Mouse (Mus musculus) forebrain, embryonic 13.5 days (tissue): ENCODE data around the gene Cyb561. TPM values are rescaled to one million over a fixed set of nuclear protein-coding genes. Genes with fewer than 3 reads are reported as not detected.

ENCODE experiments used
- ATAC-seq: fragments of 200-750 bp; cut with Nextera tagmentation; 2 replicates; pipeline ENCODE4 v1.8.0; 2017
- H3K27ac ChIP-seq: fragments of 300-500 bp; sonication (generic); 2 replicates; pipeline ENCODE4 v1.5.1; 2015; ENCODE audit warnings: inconsistent platforms, mild to moderate bottlenecking, moderate library complexity
- H3K27me3 ChIP-seq: fragments of 300-500 bp; sonication (generic); 2 replicates; pipeline ENCODE4 v1.6.1; 2015; ENCODE audit warnings: mild to moderate bottlenecking, inconsistent platforms
- H3K36me3 ChIP-seq: fragments of 300-500 bp; sonication (generic); 2 replicates; pipeline ENCODE4 v1.6.1; 2015; ENCODE audit warnings: mild to moderate bottlenecking, inconsistent platforms; ENCODE audit not compliant: poor library complexity, severe bottlenecking
- H3K4me1 ChIP-seq: fragments of 300-500 bp; sonication (generic); 2 replicates; pipeline ENCODE4 v1.6.1; 2015; ENCODE audit warnings: inconsistent platforms
- H3K4me2 ChIP-seq: fragments of 300-500 bp; sonication (generic); 2 replicates; pipeline ENCODE4 v1.6.1; 2015; ENCODE audit warnings: inconsistent platforms, mild to moderate bottlenecking, moderate library complexity
- H3K4me3 ChIP-seq: fragments of 300-500 bp; sonication (generic); 2 replicates; pipeline ENCODE4 v1.5.1; 2015; ENCODE audit warnings: mild to moderate bottlenecking, inconsistent platforms
- H3K9ac ChIP-seq: fragments of 300-500 bp; sonication (generic); 2 replicates; pipeline ENCODE4 v1.6.1; 2015; ENCODE audit warnings: mild to moderate bottlenecking, inconsistent platforms
- H3K9me3 ChIP-seq: fragments of 300-500 bp; sonication (generic); replicated peaks from 2 replicates; pipeline ENCODE4 v1.6.1; 2016; ENCODE audit warnings: inconsistent platforms
- WGBS: fragments of 180-500 bp; shearing (Covaris S2); methylation state at CpG from one replicate; pipeline ENCODE4 v1.1.7; 2015; 5-methylcytosine and 5-hydroxymethylcytosine counted together
- polyA plus RNA-seq: library from polyadenylated mRNA; unstranded; fragments of >200 nt; fragmentation: Nextera tagmentation; extraction: Ambion mirVana; gene quantifications from 2 replicates; pipeline ENCODE4 v1.2.1, GENCODE M21; 2015

The Cyb561 gene
- polyA plus RNA-seq, 1 experiment from 2014 or later, result 17.2 TPM

- no peak overlapping the region for H3K9ac ChIP-seq
- no peak overlapping the region for H3K4me3 ChIP-seq
- H3K27me3 ChIP-seq, result 0 out of 2 replicates have a peak, but pooled peaks cover 3% of the 10 kb centered on the region
- no peak overlapping the region for H3K4me2 ChIP-seq
- no peaks in the 10 kb centered on the region for H3K9me3 ChIP-seq
- WGBS, result 81% methylated on average over 4 of the region's 4 CpGs
- no peak for ATAC-seq
- H3K4me1 ChIP-seq, result no peaks in the 10 kb centered on the region
- no peaks in the 10 kb centered on the region for H3K36me3 ChIP-seq
- no peak overlapping the region for H3K27ac ChIP-seq
Observed at GRCm38 (mm10) chr11:105950519-105950918, 2.6 kb downstream of the Cyb561 start.

GRCm38 (mm10) chr11:105948255-105948654, 4.9 kb downstream of the Cyb561 start:
- peaks cover 11% of the 10 kb centered on the region for H3K4me1 ChIP-seq
- H3K4me2 ChIP-seq, result no peak overlapping the region
- no peak overlapping the region for H3K27ac ChIP-seq
- H3K9me3 ChIP-seq, result no peaks in the 10 kb centered on the region
- no peak overlapping the region for H3K9ac ChIP-seq
- no peak overlapping the region for H3K4me3 ChIP-seq
- ATAC-seq, result no peak
- WGBS, result 72% methylated on average over 2 of the region's 2 CpGs
- 0 out of 2 replicates have a peak, but pooled peaks cover 8% of the 10 kb centered on the region for H3K27me3 ChIP-seq
- H3K36me3 ChIP-seq, result no peaks in the 10 kb centered on the region

- 0 out of 2 replicates have a peak, but pooled peaks cover 8% of the 10 kb centered on the region for H3K27me3 ChIP-seq
- no peak overlapping the region for H3K4me2 ChIP-seq
- H3K36me3 ChIP-seq, result no peaks in the 10 kb centered on the region
- H3K27ac ChIP-seq, result no peak overlapping the region
- H3K4me1 ChIP-seq, result peaks cover 17% of the 10 kb centered on the region
- 59% methylated on average over 11 of the region's 11 CpGs for WGBS
- H3K4me3 ChIP-seq, result no peak overlapping the region
- no peaks in the 10 kb centered on the region for H3K9me3 ChIP-seq
- no peak for ATAC-seq
- H3K9ac ChIP-seq, result no peak overlapping the region
Observed at GRCm38 (mm10) chr11:105946694-105947154, 6.4 kb downstream of the Cyb561 start.

- Histone ChIP-seq H3K9ac (no peak overlapping the region; the same call in 1 of the 2 replicates), H3K9me3 (no peaks in the 10 kb centered on the region), H3K4me2 (peak overlapping the region; percentile 94), H3K36me3 (no peaks in the 10 kb centered on the region), H3K4me3 (peak overlapping the region; percentile 62), H3K27me3 (0 out of 2 replicates have a peak, but pooled peaks cover 8% of the 10 kb centered on the region), H3K27ac (no peak overlapping the region), H3K4me1 (peaks cover 17% of the 10 kb centered on the region)
- 73% methylated on average over 16 of the region's 16 CpGs for whole genome bisulfite sequencing
- ATAC-seq, result no peak
Observed at GRCm38 (mm10) chr11:105944770-105945672, 8.1 kb downstream of the Cyb561 start.

GRCm38 (mm10) chr11:105944126-105944621, 9.0 kb downstream of the Cyb561 start:
- Histone ChIP-seq H3K4me1 (peaks cover 17% of the 10 kb centered on the region), H3K27ac (no peak overlapping the region), H3K9me3 (no peaks in the 10 kb centered on the region), H3K4me3 (peak overlapping the region; percentile 62), H3K27me3 (0 out of 2 replicates have a peak, but pooled peaks cover 8% of the 10 kb centered on the region), H3K36me3 (no peaks in the 10 kb centered on the region), H3K4me2 (peak overlapping the region; percentile 94), H3K9ac (peak overlapping the region; percentile 74)
- ATAC-seq, result peak; percentile 78
- WGBS, result under 1% methylated on average over 59 of the region's 59 CpGs

GRCm38 (mm10) chr11:105943133-105944102, 9.7 kb downstream of the Cyb561 start:
- Histone ChIP-seq H3K4me3 (peak overlapping the region; percentile 62), H3K4me2 (peak overlapping the region; percentile 94), H3K27me3 (0 out of 2 replicates have a peak, but pooled peaks cover 8% of the 10 kb centered on the region), H3K9me3 (no peaks in the 10 kb centered on the region), H3K9ac (peak overlapping the region; percentile 74), H3K4me1 (peaks cover 22% of the 10 kb centered on the region), H3K36me3 (no peaks in the 10 kb centered on the region), H3K27ac (no peak overlapping the region)
- 6% methylated on average over 47 of the region's 47 CpGs for WGBS
- ATAC-seq, result no peak; the same call in none of the 2 replicates

GRCm38 (mm10) chr11:105941973-105942372, 11.2 kb downstream of the Cyb561 start:
- Histone ChIP-seq H3K4me1 (peaks cover 22% of the 10 kb centered on the region), H3K27ac (no peak overlapping the region), H3K36me3 (no peaks in the 10 kb centered on the region), H3K27me3 (0 out of 2 replicates have a peak, but pooled peaks cover 8% of the 10 kb centered on the region), H3K4me3 (no peak overlapping the region), H3K9me3 (no peaks in the 10 kb centered on the region), H3K9ac (no peak overlapping the region), H3K4me2 (no peak overlapping the region)
- ATAC-seq, result no peak
- 65% methylated on average over 8 of the region's 8 CpGs for WGBS

- no peak overlapping the region for H3K27ac ChIP-seq
- H3K36me3 ChIP-seq, result no peaks in the 10 kb centered on the region
- H3K9ac ChIP-seq, result no peak overlapping the region
- no peak overlapping the region for H3K4me3 ChIP-seq
- peaks cover 15% of the 10 kb centered on the region for H3K4me1 ChIP-seq
- H3K4me2 ChIP-seq, result no peak overlapping the region
- no peaks in the 10 kb centered on the region for H3K27me3 ChIP-seq
- ATAC-seq, result 0 out of 2 replicates have a peak, but pooled peaks have one; percentile 16
- no peaks in the 10 kb centered on the region for H3K9me3 ChIP-seq
- 42% methylated on average over 9 of the region's 9 CpGs for WGBS
Observed at GRCm38 (mm10) chr11:105938771-105939170, 14.4 kb downstream of the Cyb561 start.

- WGBS, result 93% methylated on average over 3 of the region's 3 CpGs
Observed at GRCm38 (mm10) chr11:105936974-105937373, 16.2 kb downstream of the Cyb561 start.

GRCm38 (mm10) chr11:105936200-105936599, 16.9 kb downstream of the Cyb561 start:
- H3K27ac ChIP-seq, result no peak overlapping the region
- H3K9me3 ChIP-seq, result no peaks in the 10 kb centered on the region
- ATAC-seq, result no peak
- H3K9ac ChIP-seq, result no peak overlapping the region
- peaks cover 4% of the 10 kb centered on the region; the same call in 1 of the 2 replicates for H3K4me1 ChIP-seq
- no peak overlapping the region for H3K4me2 ChIP-seq
- H3K4me3 ChIP-seq, result no peak overlapping the region
- H3K27me3 ChIP-seq, result no peaks in the 10 kb centered on the region
- 87% methylated on average over 6 of the region's 6 CpGs for whole genome bisulfite sequencing
- no peaks in the 10 kb centered on the region for H3K36me3 ChIP-seq

More at GRCm38 (mm10) chr11:105936974-105937373, 16.2 kb downstream of the Cyb561 start:
- Histone ChIP-seq H3K36me3 (no peaks in the 10 kb centered on the region), H3K4me2 (no peak overlapping the region), H3K9me3 (no peaks in the 10 kb centered on the region), H3K27me3 (no peaks in the 10 kb centered on the region), H3K27ac (no peak overlapping the region), H3K4me1 (peaks cover 4% of the 10 kb centered on the region; the same call in 1 of the 2 replicates), H3K9ac (no peak overlapping the region), H3K4me3 (no peak overlapping the region)
- no peak for ATAC-seq

- no peak overlapping the region for H3K4me3 ChIP-seq
- H3K9ac ChIP-seq, result no peak overlapping the region
- no peaks in the 10 kb centered on the region for H3K9me3 ChIP-seq
- 88% methylated on average over 8 of the region's 8 CpGs for WGBS
- H3K36me3 ChIP-seq, result no peaks in the 10 kb centered on the region
- peaks cover 4% of the 10 kb centered on the region; the same call in 1 of the 2 replicates for H3K4me1 ChIP-seq
- no peak for ATAC-seq
- H3K4me2 ChIP-seq, result no peak overlapping the region
- no peaks in the 10 kb centered on the region for H3K27me3 ChIP-seq
- no peak overlapping the region for H3K27ac ChIP-seq
Observed at GRCm38 (mm10) chr11:105935496-105935895, 17.6 kb downstream of the Cyb561 start.
